Mouse (Mus musculus): ENCODE measurements around the gene Slc17a8.

DNA sequence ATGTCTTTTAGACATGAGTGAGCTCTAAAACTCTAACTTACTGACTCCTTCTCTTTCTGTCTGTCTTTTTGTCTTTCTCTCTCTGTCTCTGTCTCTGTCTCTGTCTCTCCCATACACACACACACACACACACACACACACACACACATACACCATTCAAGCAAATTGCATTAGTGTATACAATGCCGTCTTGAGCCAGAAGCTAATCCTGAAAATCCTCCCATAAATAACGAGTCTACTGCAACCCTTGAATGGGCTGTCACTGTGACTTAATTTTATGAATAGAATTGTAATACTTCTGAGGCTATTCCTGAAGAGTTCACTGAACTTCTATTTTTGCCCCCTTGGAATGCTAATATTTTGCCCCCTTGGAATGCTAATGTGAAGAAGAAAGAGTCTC is 95.2 kb downstream of the Slc17a8 start:
- TF ChIP-seq ZNF384 (IDR thresholded peaks at IDR 0.05; ENCODE audit: low read depth, low read length) (no peak), HCFC1 (IDR thresholded peaks at IDR 0.05; ENCODE audit: borderline replicate concordance, insufficient read depth, low read length) (no peak), CHD2 (IDR thresholded peaks at IDR 0.05; ENCODE audit: low read depth, low read length) (no peak), ZC3H11A (IDR thresholded peaks at IDR 0.05; ENCODE audit: borderline replicate concordance, low read depth, low read length) (no peak)
